Mouse (Mus musculus) urinary bladder, adult 18-20 months (tissue): ENCODE data around the gene Adcy10.

Experiments used
- DNase-seq, 2 experiments: peaks; one replicate each; pipeline ENCODE4 v3.0.0; 2022; ENCODE audit warnings: low spot score in 2 of 2, mixed read lengths in 2 of 2

Adcy10 gene

DNA sequence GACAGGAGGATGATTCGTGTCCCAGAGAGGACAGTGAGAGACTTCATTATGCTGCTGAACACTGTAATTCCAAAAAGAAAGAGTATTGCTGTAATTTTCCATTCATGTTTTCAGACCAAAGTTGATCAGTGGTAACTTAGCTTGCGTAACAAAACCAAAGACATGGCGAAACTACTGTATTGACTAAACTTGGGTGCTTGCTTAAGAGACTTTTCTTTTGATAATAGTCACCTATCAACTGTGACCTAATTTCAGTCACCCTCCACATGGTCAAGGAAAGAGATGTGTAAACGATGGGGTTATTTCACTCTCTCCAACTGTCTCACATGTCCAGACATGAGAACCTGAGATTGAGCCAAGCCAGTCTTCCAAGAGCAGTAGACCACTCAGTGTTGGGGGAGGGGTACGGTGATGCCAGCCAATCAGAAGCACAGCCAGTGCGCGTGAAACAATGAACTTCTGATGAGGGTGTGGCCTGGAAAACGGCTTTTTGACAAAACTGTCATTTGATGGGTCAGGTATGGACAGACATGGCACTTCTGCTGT lies at the start of gene Adcy10:
Adcy10 (plus strand) TSS at position 496 of the 546 bp plus-strand sequence.
- DNase-seq: no peak

DNA sequence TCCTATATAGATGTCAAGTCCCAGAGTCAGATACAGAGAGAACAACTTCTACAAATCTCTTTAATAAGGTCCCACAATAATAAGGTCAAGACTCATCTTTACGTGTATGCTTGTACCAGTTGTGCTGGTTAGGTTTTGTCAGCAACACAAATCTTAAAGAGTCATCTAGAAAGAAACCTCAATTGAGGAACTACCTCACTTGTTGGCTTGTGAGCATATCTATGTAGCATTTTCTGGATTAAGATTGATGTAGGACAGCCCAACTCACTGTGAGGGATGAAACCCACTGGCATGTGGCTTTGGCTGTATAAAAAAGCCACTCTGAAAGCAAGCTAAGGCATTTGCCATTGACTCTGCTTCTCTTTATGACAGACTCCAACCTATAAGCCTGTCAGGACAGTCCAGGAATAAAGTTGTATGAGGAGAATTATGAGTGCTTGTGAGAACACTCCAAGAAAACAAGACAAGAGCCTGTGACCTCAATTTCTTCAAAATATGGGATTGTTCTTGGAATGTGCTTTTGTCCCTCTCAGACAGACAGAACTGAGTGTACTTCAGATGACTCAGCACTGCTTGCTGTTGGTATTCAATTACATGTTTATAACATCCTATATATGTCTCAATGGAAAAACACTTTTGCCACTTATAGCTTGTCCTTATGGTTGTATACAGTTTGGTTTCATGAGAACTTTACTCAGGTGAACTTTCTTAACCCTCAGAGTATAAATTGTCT lies 46.5 kb upstream of the Adcy10 start:
- no peak for DNase-seq

DNA sequence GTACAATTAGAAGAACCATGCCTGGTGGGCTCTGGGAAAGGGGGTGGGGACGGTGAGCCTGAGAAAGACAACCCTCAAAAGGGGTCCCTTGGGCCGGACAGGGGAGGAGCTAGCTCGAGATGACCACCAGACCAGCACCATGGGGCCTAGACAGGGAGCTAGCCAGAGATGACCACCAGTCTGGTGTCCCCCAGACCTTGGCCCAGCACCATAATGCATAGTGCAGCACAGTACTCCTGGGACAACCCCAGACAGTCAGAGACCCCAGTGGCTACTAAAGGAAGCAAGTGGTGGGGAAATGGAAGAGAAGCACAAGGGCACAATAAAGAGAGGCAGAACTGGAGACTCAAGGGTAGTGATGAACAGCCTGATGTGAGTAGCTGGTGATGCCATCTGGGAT lies 44.2 kb upstream of the Adcy10 start:
- DNase-seq: no peak

DNA sequence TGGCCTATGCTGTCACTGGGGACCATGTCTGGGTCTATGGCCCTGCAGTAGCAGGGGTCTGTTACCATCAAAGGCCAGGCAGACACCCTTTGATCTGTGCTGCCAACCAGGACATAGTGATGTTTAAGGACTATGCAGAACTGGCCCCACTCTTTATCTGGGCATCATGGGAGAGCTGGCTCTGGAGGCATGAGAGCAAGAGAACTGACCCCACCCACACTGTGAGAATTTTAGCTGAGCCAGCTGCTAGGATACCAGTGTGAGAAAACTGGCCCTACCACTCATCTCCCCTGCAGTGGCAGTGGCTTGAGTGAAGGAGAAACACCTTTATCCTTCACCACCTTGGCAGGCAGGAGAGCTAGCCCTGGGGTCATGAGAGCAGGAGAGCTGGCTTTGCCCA lies 43.8 kb upstream of the Adcy10 start:
- DNase-seq: no peak

DNA sequence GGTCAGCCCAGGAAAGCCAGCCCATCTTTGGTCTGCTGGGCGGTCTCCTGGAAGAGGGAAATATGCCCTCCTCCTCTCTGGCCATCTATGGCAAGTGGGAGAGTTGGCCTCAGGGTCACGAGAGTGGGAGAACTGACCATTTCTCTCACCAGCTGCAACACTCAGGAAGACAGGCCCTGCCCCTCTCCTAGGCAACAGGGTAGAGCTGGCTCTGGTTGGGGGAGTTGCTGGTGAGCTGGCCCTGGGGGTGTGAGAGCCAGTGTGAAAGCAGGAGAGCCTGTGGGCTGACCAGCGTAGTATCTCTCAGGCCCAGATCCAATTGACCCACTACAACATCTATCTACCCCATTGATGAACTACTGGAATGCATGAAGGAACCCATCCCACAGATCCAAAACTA lies 43.3 kb upstream of the Adcy10 start:
- DNase-seq: no peak

DNA sequence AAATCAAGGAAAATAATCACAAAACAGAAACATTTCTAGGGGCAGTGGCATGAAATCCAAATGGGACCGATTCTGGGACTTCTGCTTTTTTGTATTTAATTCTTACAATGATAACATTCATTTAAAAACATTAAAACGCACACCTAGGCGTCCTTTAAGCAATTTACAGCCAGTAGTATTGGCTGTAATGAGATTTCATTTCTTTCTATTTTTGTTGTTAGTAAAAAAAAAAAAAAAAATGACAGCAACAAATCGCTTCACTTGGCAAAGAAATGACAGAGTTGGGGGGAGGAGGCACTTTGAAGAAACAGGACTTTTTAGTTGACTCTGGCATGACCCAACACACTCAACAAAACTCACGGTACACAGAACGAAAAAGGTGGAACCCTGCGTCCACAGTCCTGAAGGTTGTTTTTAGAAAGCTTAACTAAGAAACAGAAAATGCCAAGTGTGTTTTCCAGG lies 25.9 kb upstream of the Adcy10 start:
- DNase-seq: no peak

DNA sequence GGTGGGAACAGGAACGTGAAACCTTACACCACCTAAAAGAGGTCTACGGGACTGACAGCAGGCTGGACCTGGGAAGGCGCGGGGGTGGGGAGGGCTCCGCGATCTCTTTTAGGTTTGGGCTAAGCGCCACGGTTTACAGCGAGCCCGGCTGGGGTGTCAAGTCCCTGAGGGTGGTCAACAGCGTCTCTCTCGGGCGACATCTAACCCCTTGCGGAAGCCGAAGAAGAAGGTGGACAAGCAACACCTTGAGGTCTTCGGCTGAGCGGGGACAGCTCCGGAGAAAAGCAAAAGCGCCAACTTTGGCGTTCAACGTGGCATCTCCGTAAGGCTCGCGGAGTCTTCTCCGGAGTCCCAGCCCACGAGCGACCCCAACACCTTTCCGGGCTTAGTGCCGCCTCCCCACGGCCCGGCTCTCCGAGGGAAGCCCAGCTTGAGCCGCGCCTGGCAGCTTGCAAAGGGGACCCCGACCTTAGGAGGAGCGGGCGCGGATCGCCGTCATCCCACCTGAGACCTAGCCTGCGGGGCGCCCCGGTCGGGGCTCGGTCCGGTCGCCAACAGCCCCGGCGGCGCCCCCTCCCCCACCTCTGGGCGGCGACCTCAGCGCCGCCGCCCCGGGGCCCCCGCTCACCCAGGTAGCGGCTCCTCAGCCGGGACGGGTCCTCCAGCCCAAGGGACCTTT lies 25.3 kb upstream of the Adcy10 start:
- peak; percentile 41 to 59 for DNase-seq

DNA sequence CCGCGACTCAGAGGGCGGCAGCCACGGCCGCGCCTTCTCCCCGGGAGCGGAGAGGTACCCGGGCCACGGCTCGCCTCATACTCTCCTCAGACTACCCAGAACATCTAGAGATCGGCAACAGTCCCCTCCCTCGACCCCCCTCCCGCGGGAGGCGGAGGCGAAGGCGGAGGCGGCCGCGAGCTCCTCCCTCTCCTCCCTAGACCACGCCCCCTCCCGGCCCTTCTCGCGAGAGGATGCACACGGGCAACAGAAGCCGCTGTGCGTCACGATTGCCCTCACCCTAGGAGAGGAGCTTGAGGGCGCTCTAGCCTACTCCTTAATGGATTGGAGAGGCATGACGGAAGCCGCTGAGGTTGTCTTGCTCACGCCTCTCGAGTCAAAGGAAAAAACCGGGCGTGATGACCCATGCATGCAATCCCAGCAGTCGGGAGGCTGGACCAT lies 24.6 kb upstream of the Adcy10 start, which contains the start of the genes Dcaf6 and Mpc2:
Dcaf6 (minus strand) TSS at position 116 of the 441 bp plus-strand sequence.
Mpc2 (plus strand) TSS at position 278 of the 441 bp plus-strand sequence.
- DNase-seq: peak; percentile 100

DNA sequence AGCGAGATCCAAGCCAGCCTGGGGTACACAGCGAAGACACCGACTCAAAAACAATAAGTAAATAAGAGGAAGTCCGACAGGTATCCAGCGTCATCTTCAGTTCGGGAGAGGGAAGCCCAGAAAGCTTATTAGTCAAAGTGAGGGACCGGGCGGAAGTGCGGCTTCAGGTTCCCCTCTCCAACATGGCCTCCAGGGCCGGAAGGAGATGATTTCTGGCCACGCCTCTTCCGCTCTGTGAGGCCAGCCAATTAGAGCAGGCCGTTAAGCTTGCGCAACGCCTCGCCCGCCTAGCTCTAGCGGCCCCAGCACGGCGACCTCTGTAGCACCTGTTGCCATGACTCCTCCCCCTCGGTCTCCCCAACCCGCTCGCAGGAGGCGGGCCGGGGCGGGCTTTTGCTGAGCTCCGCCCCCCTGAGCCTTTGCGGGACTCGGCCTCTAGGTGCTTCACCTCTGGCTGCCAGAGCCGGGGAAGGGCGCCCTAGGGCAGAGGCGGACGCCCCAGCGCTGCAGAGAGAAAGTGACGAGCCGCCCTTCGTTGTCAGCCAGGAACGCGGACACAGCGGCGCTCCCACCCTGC lies 24.1 kb upstream of the Adcy10 start:
- peak; percentile 96 to 99 for DNase-seq

DNA sequence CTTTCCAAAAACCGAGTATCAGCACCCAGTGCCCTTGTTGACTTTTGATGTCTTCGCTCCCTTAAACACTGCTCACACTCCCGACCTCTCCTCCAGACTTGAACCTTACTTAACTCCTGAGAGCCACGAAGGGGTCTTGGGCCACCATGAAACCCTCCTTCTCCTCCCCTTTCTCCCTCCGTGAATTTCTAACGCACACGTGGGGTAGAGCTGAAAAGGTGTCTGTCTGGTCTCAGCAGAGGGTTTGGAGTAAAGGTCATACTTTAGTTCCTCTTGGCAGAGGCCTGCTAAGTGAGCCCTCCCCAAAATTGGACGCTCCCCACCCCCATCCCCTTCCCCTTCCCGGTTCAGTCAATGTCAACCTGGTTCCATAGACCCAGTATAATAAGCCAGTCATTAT lies 23.3 kb upstream of the Adcy10 start:
- no peak for DNase-seq

DNA sequence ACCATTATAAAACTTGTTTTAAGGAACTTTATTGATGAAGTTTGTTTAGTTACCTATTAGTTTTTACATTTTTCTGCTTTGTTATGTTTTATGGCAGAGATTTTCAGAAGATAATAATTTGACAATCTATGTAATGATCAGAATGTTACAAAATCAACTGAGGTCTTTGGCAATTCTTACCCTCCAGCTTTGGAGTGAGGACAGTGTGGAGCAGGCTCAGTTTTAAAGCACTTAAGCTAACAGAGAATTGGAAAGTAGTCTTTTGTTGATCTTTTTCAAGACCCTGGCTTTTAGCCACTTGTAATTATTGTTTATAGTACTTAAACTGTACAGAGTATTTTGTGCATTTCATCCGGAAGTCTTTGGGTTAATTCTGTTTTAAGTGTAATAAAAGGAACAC lies 22.1 kb upstream of the Adcy10 start:
- no peak for DNase-seq

DNA sequence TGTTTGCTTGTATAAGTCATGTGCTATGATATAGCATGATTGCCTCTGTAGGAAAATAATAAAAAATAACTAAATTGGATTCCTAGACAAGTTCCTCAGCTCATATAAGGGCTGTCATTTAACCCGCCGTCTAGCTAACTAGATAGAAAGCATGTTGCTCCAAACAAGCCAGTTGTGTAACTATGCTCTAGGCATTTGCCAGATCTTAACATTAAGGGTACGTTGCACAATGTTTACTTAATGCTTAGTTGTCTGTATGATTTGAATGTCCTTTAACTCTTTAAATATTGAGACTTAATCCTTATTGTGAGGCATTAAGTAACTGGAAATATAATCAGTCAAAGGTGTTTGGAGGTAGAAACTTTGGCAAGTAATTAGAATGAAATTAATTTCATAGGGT lies 20.4 kb upstream of the Adcy10 start:
- DNase-seq: no peak

DNA sequence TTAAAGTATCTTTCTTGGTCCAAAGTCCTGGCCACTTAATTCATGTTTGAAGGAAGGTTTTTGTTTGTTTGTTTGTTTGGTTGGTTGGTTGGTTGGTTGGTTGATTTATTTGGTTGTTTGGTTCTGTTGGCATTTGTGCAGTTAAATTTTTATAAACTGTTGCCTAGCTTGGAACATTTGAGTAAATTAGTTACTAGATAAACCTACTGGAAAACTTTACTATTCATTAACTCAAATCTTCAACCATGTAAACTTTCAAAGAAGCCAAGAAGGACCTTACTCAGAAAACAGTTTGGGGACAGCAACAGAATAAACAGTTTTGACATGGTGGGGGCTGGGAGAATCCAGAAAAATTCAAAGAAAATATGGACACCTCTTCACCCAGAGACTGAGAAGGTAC lies 16.0 kb upstream of the Adcy10 start:
- DNase-seq: no peak

DNA sequence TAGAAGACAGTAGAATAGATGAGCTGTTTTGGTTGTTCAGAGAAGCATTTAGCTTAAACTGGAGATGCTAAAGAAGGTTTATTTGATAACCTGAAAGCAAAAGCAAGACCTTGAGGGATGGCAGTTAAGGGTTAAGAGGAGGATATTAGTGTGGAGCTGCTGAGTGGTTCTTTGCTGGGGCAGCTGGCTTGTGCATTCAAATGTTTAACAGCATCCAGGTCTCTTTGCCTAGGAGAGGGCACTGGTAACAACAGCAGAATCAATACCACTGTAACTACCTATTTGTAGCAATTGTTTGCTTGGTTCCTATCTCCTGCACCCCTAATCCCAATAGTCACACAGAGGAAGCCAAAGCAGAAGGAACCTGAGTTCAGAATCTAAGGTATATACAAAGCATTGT lies 15.3 kb upstream of the Adcy10 start:
- DNase-seq: no peak

DNA sequence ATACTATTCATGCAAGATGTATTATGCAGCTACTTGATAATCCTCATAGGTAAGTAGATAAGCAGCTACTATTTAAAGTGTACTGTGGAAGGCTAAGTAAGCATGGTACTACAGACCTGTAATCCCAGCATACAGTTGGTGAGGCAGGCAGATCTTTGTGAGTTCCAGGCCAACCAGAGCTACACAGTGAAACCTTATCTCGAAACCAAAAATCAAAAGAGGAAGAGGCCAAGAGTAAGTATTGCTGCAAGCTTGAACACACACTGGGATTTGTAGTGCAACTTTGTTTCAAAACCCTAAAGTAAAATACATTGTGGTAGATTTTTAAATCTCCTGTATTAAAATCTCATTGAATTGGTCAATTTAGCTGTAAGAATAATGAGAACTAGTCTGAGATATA lies 13.5 kb upstream of the Adcy10 start:
- DNase-seq: no peak

DNA sequence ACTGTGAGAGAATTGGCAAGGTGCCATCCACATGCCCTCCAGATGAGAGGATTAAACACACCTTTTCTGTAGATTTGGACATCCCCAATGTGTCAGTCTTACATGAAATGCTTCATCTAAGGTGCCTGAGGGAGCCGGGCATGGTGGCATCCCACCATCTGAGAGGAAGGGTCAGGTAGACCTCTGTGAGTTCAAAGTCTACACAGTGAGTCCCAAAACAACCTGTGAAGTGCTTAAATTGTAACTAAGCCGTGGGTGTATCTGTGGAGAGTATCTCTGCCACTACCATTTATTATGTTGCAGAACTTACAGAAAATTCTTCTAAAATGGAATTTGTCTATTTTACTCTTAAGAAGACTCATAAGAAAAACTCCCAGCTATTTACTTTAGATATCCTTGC lies 1.1 kb downstream of the Adcy10 start:
- no peak for DNase-seq

DNA sequence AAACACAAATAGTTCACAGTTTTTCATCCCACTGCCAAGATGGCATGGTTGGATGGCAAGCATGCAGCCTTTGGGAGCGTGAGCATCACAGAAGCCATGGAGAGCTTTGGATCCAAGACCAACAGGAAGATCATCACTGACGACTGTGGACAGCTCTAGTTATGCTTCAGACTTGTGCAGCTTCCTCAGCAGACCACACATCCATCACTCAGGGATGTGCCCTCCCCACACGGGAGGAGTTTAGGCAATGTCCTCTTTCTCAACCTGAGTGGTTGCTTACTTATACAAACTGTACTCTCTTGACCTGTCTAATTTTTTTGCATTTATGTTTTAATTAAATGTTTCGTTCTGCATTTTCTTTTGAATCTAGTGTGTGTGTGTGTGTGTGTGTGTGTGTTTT lies 4.2 kb downstream of the Adcy10 start:
- DNase-seq: no peak

DNA sequence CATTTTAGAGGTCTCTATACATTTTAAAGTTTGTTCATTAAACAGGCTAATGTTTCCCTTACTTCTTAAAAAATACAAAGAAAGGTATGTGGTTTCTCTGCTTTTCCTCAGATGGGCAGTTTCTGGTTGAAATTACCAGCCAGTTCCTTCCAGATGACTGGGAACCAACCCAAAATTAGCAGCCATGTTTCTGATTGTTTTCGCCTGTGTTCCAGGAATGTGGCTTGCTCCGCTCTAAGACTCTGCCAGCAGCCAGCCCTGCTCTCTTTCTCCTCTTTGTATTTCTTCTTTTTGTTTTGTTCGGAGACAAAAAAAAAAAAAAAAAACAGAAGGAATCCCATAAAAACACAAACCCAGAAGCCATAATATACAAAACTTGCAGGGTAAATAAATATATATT lies 13.9 kb downstream of the Adcy10 start:
- DNase-seq: no peak

DNA sequence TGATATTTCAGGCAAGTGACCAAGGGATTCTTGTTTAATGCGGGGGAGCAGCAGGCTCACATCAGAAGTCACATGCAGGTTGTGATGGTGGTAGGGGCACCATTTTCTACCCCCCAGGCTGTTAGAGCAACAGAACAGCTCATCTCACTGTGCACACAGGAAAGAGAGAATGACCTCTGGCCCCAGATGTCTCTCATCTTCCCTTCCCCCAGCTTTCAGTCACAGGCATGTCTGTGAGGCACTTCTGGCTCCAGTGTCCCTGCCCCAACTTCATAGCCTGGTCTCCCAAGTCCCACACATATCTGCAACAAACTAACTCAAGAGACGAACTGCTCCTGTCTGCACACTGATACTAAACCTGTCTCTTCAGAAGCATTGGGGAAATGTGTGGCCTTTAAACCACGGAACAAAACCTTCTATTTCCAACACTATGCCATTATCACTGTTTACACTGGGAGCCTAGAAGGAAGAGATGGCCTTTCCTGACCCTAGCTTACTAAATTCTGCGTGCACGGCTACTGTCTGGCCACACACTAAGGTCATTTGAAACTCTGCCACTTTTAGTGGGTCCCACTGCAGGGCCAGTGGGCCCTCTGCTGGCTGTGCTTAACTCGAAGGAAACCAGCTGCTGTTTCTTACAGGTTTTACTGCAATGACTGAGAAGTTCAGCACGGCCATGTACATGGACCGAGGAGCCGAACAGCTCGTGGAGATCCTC lies 18.5 kb downstream of the Adcy10 start:
- DNase-seq: peak; percentile 21 to 29

DNA sequence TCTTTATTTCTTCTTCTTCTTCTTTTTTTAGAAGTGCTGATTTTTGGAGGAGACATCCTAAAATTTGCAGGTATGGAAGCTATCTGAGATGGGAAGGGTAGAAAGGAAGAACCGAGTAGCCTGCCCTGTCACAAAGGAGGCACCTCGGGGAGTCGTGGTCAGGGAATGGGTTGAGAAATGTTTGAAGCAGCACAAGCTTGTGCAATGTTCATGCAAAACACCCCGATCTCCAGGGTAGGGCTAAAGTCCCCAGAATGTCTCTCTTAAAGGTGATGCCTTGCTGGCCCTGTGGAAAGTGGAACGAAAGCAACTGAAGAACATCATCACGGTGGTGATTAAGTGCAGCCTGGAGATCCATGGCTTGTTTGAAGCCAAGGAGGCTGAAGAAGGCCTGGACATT lies 21.3 kb downstream of the Adcy10 start:
- DNase-seq: no peak

DNA sequence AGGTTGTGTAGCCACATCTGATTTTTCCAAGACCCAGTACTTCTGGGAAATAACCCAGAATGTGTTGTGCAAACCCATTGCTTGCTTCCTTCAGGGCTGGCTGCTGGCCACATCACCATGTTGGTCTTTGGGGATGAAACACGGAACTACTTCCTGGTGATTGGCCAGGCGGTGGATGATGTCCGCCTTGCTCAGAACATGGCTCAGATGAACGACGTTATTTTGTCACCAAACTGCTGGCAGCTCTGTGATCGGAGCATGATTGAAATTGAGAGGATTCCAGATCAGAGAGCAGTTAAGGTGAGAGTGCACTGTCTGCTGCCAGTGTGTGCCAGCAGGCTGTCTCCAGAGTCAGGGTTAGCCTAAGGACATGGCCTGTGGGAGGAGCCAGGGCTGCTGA lies 25.2 kb downstream of the Adcy10 start:
- DNase-seq: no peak

DNA sequence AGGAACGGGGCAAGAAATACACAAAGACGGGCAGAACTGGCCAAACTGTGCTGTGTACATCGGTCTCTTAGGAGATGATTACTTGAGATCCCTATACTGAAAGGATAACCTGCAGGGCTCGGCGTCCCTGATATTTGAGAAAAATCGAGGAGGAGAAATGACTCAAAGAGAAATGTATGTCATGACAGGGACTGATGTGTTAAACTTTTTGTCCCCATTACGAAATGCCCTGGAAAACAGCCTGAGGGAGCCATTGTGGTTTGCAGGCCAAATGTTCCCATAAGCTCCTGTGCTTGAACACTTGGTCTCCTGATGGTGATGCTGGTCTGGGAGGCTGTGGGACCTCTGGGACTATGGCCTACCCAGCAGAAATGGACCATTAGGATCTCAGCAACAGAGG lies 35.7 kb downstream of the Adcy10 start:
- no peak for DNase-seq
